Mouse (Mus musculus): ENCODE results near the gene Sinhcaf. TPM values are rescaled to one million over a fixed set of nuclear protein-coding genes. Genes with fewer than 3 reads are reported as not detected.
A peak's percentile ranks its signal among the peaks of the same experiment; 100 is the strongest.

The Sinhcaf gene
- polyA plus RNA-seq, 1 experiment from 2014 or later: 30.7 TPM

- no peak overlapping the region for H3K4me2 ChIP-seq (ENCODE audit: low read length)
- no peak overlapping the region for H3K27ac ChIP-seq (ENCODE audit: low read length)
- H3K36me3 ChIP-seq (ENCODE audit: control insufficient read depth, insufficient read depth, low read length): no peaks in the 10 kb centered on the region
- ATAC-seq: no peak
- H3K9me3 ChIP-seq (replicated peaks; ENCODE audit: control insufficient read depth, low read length, poor library complexity, severe bottlenecking): no peaks in the 10 kb centered on the region
- H3K27me3 ChIP-seq (ENCODE audit: control insufficient read depth, insufficient read depth, low read depth, low read length): no peaks in the 10 kb centered on the region
- no peak overlapping the region for H3K9ac ChIP-seq (ENCODE audit: low read depth, low read length)
- H3K4me3 ChIP-seq (ENCODE audit: low read depth, low read length): no peak overlapping the region
- no peaks in the 10 kb centered on the region for H3K4me1 ChIP-seq (ENCODE audit: control insufficient read depth, insufficient read depth, low read length)
Observed at GRCm38 (mm10) chr6:148955641-148956420, 9.6 kb upstream of the Sinhcaf start.

GRCm38 (mm10) chr6:148946881-148947405 lies 676 bp upstream of the Sinhcaf start:
- peak overlapping the region; percentile 77 for H3K27ac ChIP-seq (ENCODE audit: low read length)
- H3K4me1 ChIP-seq (ENCODE audit: control insufficient read depth, insufficient read depth, low read length): no peaks in the 10 kb centered on the region; the same call in 1 of the 2 replicates
- peak overlapping the region; percentile 47 for H3K9ac ChIP-seq (ENCODE audit: low read depth, low read length)
- 30% methylated on average over 11 of the region's 11 CpGs for WGBS
- peak overlapping the region; percentile 89 for H3K4me2 ChIP-seq (ENCODE audit: low read length)
- H3K36me3 ChIP-seq (ENCODE audit: control insufficient read depth, insufficient read depth, low read length): no peaks in the 10 kb centered on the region
- peak; percentile 12 for ATAC-seq
- H3K27me3 ChIP-seq (ENCODE audit: control insufficient read depth, insufficient read depth, low read depth, low read length): no peaks in the 10 kb centered on the region
- H3K9me3 ChIP-seq (replicated peaks; ENCODE audit: control insufficient read depth, low read length, poor library complexity, severe bottlenecking): no peaks in the 10 kb centered on the region
- peak overlapping the region; percentile 83 for H3K4me3 ChIP-seq (ENCODE audit: low read depth, low read length)

- Histone ChIP-seq H3K4me1 (ENCODE audit: control insufficient read depth, insufficient read depth, low read length) (no peaks in the 10 kb centered on the region; the same call in 1 of the 2 replicates), H3K27ac (ENCODE audit: low read length) (peak overlapping the region; percentile 77), H3K9ac (ENCODE audit: low read depth, low read length) (peak overlapping the region; percentile 82), H3K9me3 (replicated peaks; ENCODE audit: control insufficient read depth, low read length, poor library complexity, severe bottlenecking) (no peaks in the 10 kb centered on the region), H3K4me2 (ENCODE audit: low read length) (peak overlapping the region; percentile 89), H3K27me3 (ENCODE audit: control insufficient read depth, insufficient read depth, low read depth, low read length) (no peaks in the 10 kb centered on the region), H3K4me3 (ENCODE audit: low read depth, low read length) (peak overlapping the region; percentile 83), H3K36me3 (ENCODE audit: control insufficient read depth, insufficient read depth, low read length) (no peaks in the 10 kb centered on the region)
- peak; percentile 50 for ATAC-seq
- WGBS: under 1% methylated on average over 72 of the region's 75 CpGs
Observed at GRCm38 (mm10) chr6:148945509-148946408, 508 bp downstream of the Sinhcaf start.

- Histone ChIP-seq H3K27me3 (ENCODE audit: control insufficient read depth, insufficient read depth, low read depth, low read length) (no peaks in the 10 kb centered on the region), H3K4me2 (ENCODE audit: low read length) (peak overlapping the region; percentile 89), H3K9ac (ENCODE audit: low read depth, low read length) (peak overlapping the region; percentile 82), H3K4me1 (ENCODE audit: control insufficient read depth, insufficient read depth, low read length) (no peaks in the 10 kb centered on the region; the same call in 1 of the 2 replicates), H3K27ac (ENCODE audit: low read length) (peak overlapping the region; percentile 77), H3K9me3 (replicated peaks; ENCODE audit: control insufficient read depth, low read length, poor library complexity, severe bottlenecking) (no peaks in the 10 kb centered on the region), H3K4me3 (ENCODE audit: low read depth, low read length) (peak overlapping the region; percentile 83), H3K36me3 (ENCODE audit: control insufficient read depth, insufficient read depth, low read length) (no peaks in the 10 kb centered on the region)
- WGBS: under 1% methylated on average over 91 of the region's 92 CpGs
- ATAC-seq: peak; percentile 61
Observed at GRCm38 (mm10) chr6:148944767-148945508, 1.3 kb downstream of the Sinhcaf start.

- Histone ChIP-seq H3K4me2 (ENCODE audit: low read length) (peak overlapping the region; percentile 89), H3K4me3 (ENCODE audit: low read depth, low read length) (peak overlapping the region; percentile 83), H3K27ac (ENCODE audit: low read length) (peak overlapping the region; percentile 77), H3K27me3 (ENCODE audit: control insufficient read depth, insufficient read depth, low read depth, low read length) (no peaks in the 10 kb centered on the region), H3K4me1 (ENCODE audit: control insufficient read depth, insufficient read depth, low read length) (no peaks in the 10 kb centered on the region; the same call in 1 of the 2 replicates), H3K9ac (ENCODE audit: low read depth, low read length) (peak overlapping the region; percentile 82), H3K9me3 (replicated peaks; ENCODE audit: control insufficient read depth, low read length, poor library complexity, severe bottlenecking) (no peaks in the 10 kb centered on the region), H3K36me3 (ENCODE audit: control insufficient read depth, insufficient read depth, low read length) (no peaks in the 10 kb centered on the region)
- ATAC-seq: no peak; the same call in 1 of the 2 replicates
- WGBS: 0% methylated on average over 25 of the region's 30 CpGs
Observed at GRCm38 (mm10) chr6:148944344-148944766, 1.9 kb downstream of the Sinhcaf start.

GRCm38 (mm10) chr6:148943695-148944094 lies 2.6 kb downstream of the Sinhcaf start:
- H3K9ac ChIP-seq (ENCODE audit: low read depth, low read length): no peak overlapping the region

GRCm38 (mm10) chr6:148942406-148942805 lies 3.9 kb downstream of the Sinhcaf start:
- Histone ChIP-seq H3K27ac (ENCODE audit: low read length) (no peak overlapping the region), H3K4me3 (ENCODE audit: low read depth, low read length) (no peak overlapping the region), H3K27me3 (ENCODE audit: control insufficient read depth, insufficient read depth, low read depth, low read length) (no peaks in the 10 kb centered on the region), H3K9ac (ENCODE audit: low read depth, low read length) (no peak overlapping the region), H3K4me1 (ENCODE audit: control insufficient read depth, insufficient read depth, low read length) (no peaks in the 10 kb centered on the region; the same call in 1 of the 2 replicates), H3K4me2 (ENCODE audit: low read length) (no peak overlapping the region), H3K9me3 (replicated peaks; ENCODE audit: control insufficient read depth, low read length, poor library complexity, severe bottlenecking) (no peaks in the 10 kb centered on the region), H3K36me3 (ENCODE audit: control insufficient read depth, insufficient read depth, low read length) (no peaks in the 10 kb centered on the region)
- 68% methylated on average over 4 of the region's 4 CpGs for WGBS
- no peak for ATAC-seq

More at GRCm38 (mm10) chr6:148943695-148944094, 2.6 kb downstream of the Sinhcaf start:
- no peaks in the 10 kb centered on the region; the same call in 1 of the 2 replicates for H3K4me1 ChIP-seq (ENCODE audit: control insufficient read depth, insufficient read depth, low read length)
- H3K27me3 ChIP-seq (ENCODE audit: control insufficient read depth, insufficient read depth, low read depth, low read length): no peaks in the 10 kb centered on the region
- no peak for ATAC-seq
- H3K9me3 ChIP-seq (replicated peaks; ENCODE audit: control insufficient read depth, low read length, poor library complexity, severe bottlenecking): no peaks in the 10 kb centered on the region
- peak overlapping the region; percentile 83; the same call in 1 of the 2 replicates for H3K4me3 ChIP-seq (ENCODE audit: low read depth, low read length)
- 8% methylated on average over 3 of the region's 3 CpGs for WGBS
- no peaks in the 10 kb centered on the region for H3K36me3 ChIP-seq (ENCODE audit: control insufficient read depth, insufficient read depth, low read length)
- H3K4me2 ChIP-seq (ENCODE audit: low read length): peak overlapping the region; percentile 89
- no peak overlapping the region for H3K27ac ChIP-seq (ENCODE audit: low read length)

GRCm38 (mm10) chr6:148941880-148942279 lies 4.4 kb downstream of the Sinhcaf start:
- Histone ChIP-seq H3K9ac (ENCODE audit: low read depth, low read length) (no peak overlapping the region), H3K4me3 (ENCODE audit: low read depth, low read length) (no peak overlapping the region), H3K27ac (ENCODE audit: low read length) (no peak overlapping the region), H3K36me3 (ENCODE audit: control insufficient read depth, insufficient read depth, low read length) (no peaks in the 10 kb centered on the region), H3K4me2 (ENCODE audit: low read length) (no peak overlapping the region), H3K4me1 (ENCODE audit: control insufficient read depth, insufficient read depth, low read length) (no peaks in the 10 kb centered on the region; the same call in 1 of the 2 replicates), H3K27me3 (ENCODE audit: control insufficient read depth, insufficient read depth, low read depth, low read length) (no peaks in the 10 kb centered on the region), H3K9me3 (replicated peaks; ENCODE audit: control insufficient read depth, low read length, poor library complexity, severe bottlenecking) (no peaks in the 10 kb centered on the region)
- no peak for ATAC-seq
- WGBS: 44% methylated on average over 5 of the region's 5 CpGs
